Mouse (Mus musculus): ENCODE measurements around the gene Fam122a.

Gene Fam122a

GRCm38 (mm10) chr19:24491824-24492223 lies 14.7 kb upstream of the Fam122a start:
- in situ Hi-C loops (cut with MboI; ENCODE audit: unreplicated experiment in 2 of 2), result no loop called here

- in situ Hi-C loops (cut with MboI; ENCODE audit: unreplicated experiment in 2 of 2), result no loop called here
Observed at GRCm38 (mm10) chr19:24490275-24490674, 13.1 kb upstream of the Fam122a start.

GRCm38 (mm10) chr19:24486433-24487296 lies 9.5 kb upstream of the Fam122a start:
- in situ Hi-C loops (cut with MboI; ENCODE audit: unreplicated experiment in 2 of 2), result no loop called here

- in situ Hi-C loops (cut with MboI; ENCODE audit: unreplicated experiment in 2 of 2), result no loop called here
Observed at GRCm38 (mm10) chr19:24484612-24485194, 7.5 kb upstream of the Fam122a start.

GRCm38 (mm10) chr19:24480916-24481315 lies 3.8 kb upstream of the Fam122a start:
- in situ Hi-C loops (cut with MboI; ENCODE audit: unreplicated experiment in 2 of 2), result no loop called here

- in situ Hi-C loops (cut with MboI; ENCODE audit: unreplicated experiment in 2 of 2), result loop anchor here in 1 of 2 experiments (5.0 to 10.0 kb wide), 2 partner anchors 81 to 138 kb away; partner anchors contain the start of gene Pip5k1b
Observed at GRCm38 (mm10) chr19:24476461-24476860, 695 bp downstream of the Fam122a start.

- in situ Hi-C loops (cut with MboI; ENCODE audit: unreplicated experiment in 2 of 2), result loop anchor here in 1 of 2 experiments (5.0 to 10.0 kb wide), 2 partner anchors 82 to 140 kb away; partner anchors contain the start of gene Pip5k1b
Observed at GRCm38 (mm10) chr19:24475281-24475680, 1.9 kb downstream of the Fam122a start.

GRCm38 (mm10) chr19:24472512-24472911 lies 4.6 kb downstream of the Fam122a start:
- in situ Hi-C loops (cut with MboI; ENCODE audit: unreplicated experiment in 2 of 2), result loop anchor here in 1 of 2 experiments (10.0 kb wide), 1 partner anchor 142 kb away; no protein-coding TSS in a partner anchor

GRCm38 (mm10) chr19:24471538-24471937 lies 5.6 kb downstream of the Fam122a start:
- in situ Hi-C loops (cut with MboI; ENCODE audit: unreplicated experiment in 2 of 2), result loop anchor here in 1 of 2 experiments (10.0 kb wide), 1 partner anchor 143 kb away; no protein-coding TSS in a partner anchor

GRCm38 (mm10) chr19:24469216-24469615 lies 7.9 kb downstream of the Fam122a start:
- in situ Hi-C loops (cut with MboI; ENCODE audit: unreplicated experiment in 2 of 2), result no loop called here

GRCm38 (mm10) chr19:24468616-24469015 lies 8.5 kb downstream of the Fam122a start:
- in situ Hi-C loops (cut with MboI; ENCODE audit: unreplicated experiment in 2 of 2), result no loop called here

GRCm38 (mm10) chr19:24463011-24463410 lies 14.1 kb downstream of the Fam122a start:
- in situ Hi-C loops (cut with MboI; ENCODE audit: unreplicated experiment in 2 of 2), result no loop called here

- in situ Hi-C loops (cut with MboI; ENCODE audit: unreplicated experiment in 2 of 2), result no loop called here
Observed at GRCm38 (mm10) chr19:24456591-24457231, 20.4 kb downstream of the Fam122a start.

- in situ Hi-C loops (cut with MboI; ENCODE audit: unreplicated experiment in 2 of 2), result no loop called here
Observed at GRCm38 (mm10) chr19:24455249-24455960, 21.8 kb downstream of the Fam122a start.

GRCm38 (mm10) chr19:24454451-24454850 lies 22.7 kb downstream of the Fam122a start:
- in situ Hi-C loops (cut with MboI; ENCODE audit: unreplicated experiment in 2 of 2), result no loop called here

GRCm38 (mm10) chr19:24453379-24453778 lies 23.8 kb downstream of the Fam122a start:
- in situ Hi-C loops (cut with MboI; ENCODE audit: unreplicated experiment in 2 of 2), result no loop called here

- in situ Hi-C loops (cut with MboI; ENCODE audit: unreplicated experiment in 2 of 2), result no loop called here
Observed at GRCm38 (mm10) chr19:24452441-24452898, 24.7 kb downstream of the Fam122a start.

- in situ Hi-C loops (cut with MboI; ENCODE audit: unreplicated experiment in 2 of 2), result no loop called here
Observed at GRCm38 (mm10) chr19:24451626-24452025, 25.5 kb downstream of the Fam122a start.

GRCm38 (mm10) chr19:24450740-24451139 lies 26.4 kb downstream of the Fam122a start:
- in situ Hi-C loops (cut with MboI; ENCODE audit: unreplicated experiment in 2 of 2), result no loop called here

GRCm38 (mm10) chr19:24444322-24444721 lies 32.8 kb downstream of the Fam122a start:
- in situ Hi-C loops (cut with MboI; ENCODE audit: unreplicated experiment in 2 of 2), result no loop called here

Measured in v-Abl transformed pro-B cells (cell line).